Mouse (Mus musculus) hindbrain, embryonic 12.5 days (tissue): ENCODE data around the gene Rftn1. TPM values are rescaled to one million over a fixed set of nuclear protein-coding genes. Genes with fewer than 3 reads are reported as not detected.

ENCODE experiments used
- ATAC-seq: fragments of 200-750 bp; cut with Nextera tagmentation; 2 replicates; pipeline ENCODE4 v1.8.0; 2017; ENCODE audit warnings: moderate TSS enrichment; ENCODE audit not compliant: low FRiP score
- H3K27ac ChIP-seq: fragments of 300-500 bp; sonication (generic); 2 replicates; pipeline ENCODE4 v1.5.1; 2016; ENCODE audit warnings: mild to moderate bottlenecking
- H3K27me3 ChIP-seq: fragments of 300-500 bp; sonication (generic); 2 replicates; pipeline ENCODE4 v1.6.1; 2016; ENCODE audit warnings: mild to moderate bottlenecking
- H3K36me3 ChIP-seq: fragments of 300-500 bp; sonication (generic); 2 replicates; pipeline ENCODE4 v1.6.1; 2016; ENCODE audit warnings: mild to moderate bottlenecking
- H3K4me1 ChIP-seq: fragments of 300-500 bp; sonication (generic); 2 replicates; pipeline ENCODE4 v1.6.1; 2016
- H3K4me2 ChIP-seq: fragments of 300-500 bp; sonication (generic); replicated peaks from 2 replicates; pipeline ENCODE4 v1.6.1; 2016; ENCODE audit warnings: mild to moderate bottlenecking
- H3K4me3 ChIP-seq: fragments of 300-500 bp; sonication (generic); 2 replicates; pipeline ENCODE4 v1.5.1; 2016; ENCODE audit warnings: mild to moderate bottlenecking
- H3K9ac ChIP-seq: fragments of 300-500 bp; sonication (generic); 2 replicates; pipeline ENCODE4 v1.6.1; 2016; ENCODE audit warnings: mild to moderate bottlenecking, moderate library complexity
- H3K9me3 ChIP-seq: fragments of 300-500 bp; sonication (generic); replicated peaks from 2 replicates; pipeline ENCODE4 v1.6.1; 2016; ENCODE audit warnings: mild to moderate bottlenecking
- WGBS: fragments of 180-500 bp; shearing (Covaris S2); methylation state at CpG from one replicate; pipeline ENCODE4 v1.1.7; 2016; 5-methylcytosine and 5-hydroxymethylcytosine counted together
- polyA plus RNA-seq: library from polyadenylated mRNA; unstranded; fragments of >200 nt; fragmentation: Nextera tagmentation; extraction: Ambion mirVana; gene quantifications from 2 replicates; pipeline ENCODE4 v1.2.1, GENCODE M21; 2016

The Rftn1 gene
- polyA plus RNA-seq, 1 experiment from 2014 or later = 8.3 TPM

GRCm38 (mm10) chr17:50157190-50158150 lies 33.0 kb downstream of the Rftn1 start:
- Histone ChIP-seq H3K9ac (no peak overlapping the region), H3K4me2 (no peak overlapping the region), H3K4me3 (no peak overlapping the region), H3K27ac (no peak overlapping the region), H3K27me3 (no peaks in the 10 kb centered on the region), H3K36me3 (no peaks in the 10 kb centered on the region), H3K9me3 (no peaks in the 10 kb centered on the region), H3K4me1 (peaks cover 6% of the 10 kb centered on the region; the same call in 1 of the 2 replicates)
- no peak for ATAC-seq
- 91% methylated on average over 15 of the region's 15 CpGs for WGBS

- Histone ChIP-seq H3K9ac (no peak overlapping the region), H3K4me2 (no peak overlapping the region), H3K4me1 (peaks cover 18% of the 10 kb centered on the region), H3K27me3 (no peaks in the 10 kb centered on the region), H3K27ac (no peak overlapping the region), H3K36me3 (no peaks in the 10 kb centered on the region), H3K9me3 (no peaks in the 10 kb centered on the region), H3K4me3 (no peak overlapping the region)
- no peak for ATAC-seq
- WGBS = 90% methylated on average over 5 of the region's 5 CpGs
Measured at GRCm38 (mm10) chr17:50152085-50152484, 38.4 kb downstream of the Rftn1 start.

GRCm38 (mm10) chr17:50151208-50151723 lies 39.2 kb downstream of the Rftn1 start:
- no peaks in the 10 kb centered on the region for H3K9me3 ChIP-seq
- H3K27ac ChIP-seq = peak overlapping the region; percentile 76
- WGBS = 84% methylated on average over 7 of the region's 7 CpGs
- no peak overlapping the region for H3K9ac ChIP-seq
- H3K36me3 ChIP-seq = no peaks in the 10 kb centered on the region
- peaks cover 18% of the 10 kb centered on the region for H3K4me1 ChIP-seq
- no peak overlapping the region for H3K4me3 ChIP-seq
- no peak for ATAC-seq
- no peak overlapping the region for H3K4me2 ChIP-seq
- no peaks in the 10 kb centered on the region for H3K27me3 ChIP-seq

- Histone ChIP-seq H3K36me3 (no peaks in the 10 kb centered on the region), H3K4me3 (no peak overlapping the region), H3K4me1 (peaks cover 18% of the 10 kb centered on the region), H3K9me3 (no peaks in the 10 kb centered on the region), H3K4me2 (no peak overlapping the region), H3K9ac (no peak overlapping the region), H3K27me3 (no peaks in the 10 kb centered on the region), H3K27ac (peak overlapping the region; percentile 76)
- 58% methylated on average over 16 of the region's 16 CpGs for WGBS
- peak; percentile 75; the same call in 1 of the 2 replicates for ATAC-seq
Measured at GRCm38 (mm10) chr17:50150416-50151207, 39.9 kb downstream of the Rftn1 start.

- Histone ChIP-seq H3K36me3 (no peaks in the 10 kb centered on the region), H3K9me3 (no peaks in the 10 kb centered on the region), H3K9ac (no peak overlapping the region), H3K27me3 (no peaks in the 10 kb centered on the region), H3K4me1 (peaks cover 18% of the 10 kb centered on the region), H3K4me3 (no peak overlapping the region), H3K4me2 (no peak overlapping the region), H3K27ac (peak overlapping the region; percentile 76)
- ATAC-seq = 0 out of 2 replicates have a peak, but pooled peaks have one; percentile 14
- 70% methylated on average over 14 of the region's 14 CpGs for WGBS
Measured at GRCm38 (mm10) chr17:50149690-50150210, 40.7 kb downstream of the Rftn1 start.

- no peak for ATAC-seq
- H3K27me3 ChIP-seq = no peaks in the 10 kb centered on the region
- H3K4me1 ChIP-seq = peaks cover 18% of the 10 kb centered on the region
- no peak overlapping the region for H3K4me3 ChIP-seq
- 93% methylated on average over 12 of the region's 12 CpGs for WGBS
- no peak overlapping the region for H3K4me2 ChIP-seq
- H3K9me3 ChIP-seq = no peaks in the 10 kb centered on the region
- no peaks in the 10 kb centered on the region for H3K36me3 ChIP-seq
- no peak overlapping the region for H3K9ac ChIP-seq
- no peak overlapping the region for H3K27ac ChIP-seq
Measured at GRCm38 (mm10) chr17:50147831-50148587, 42.5 kb downstream of the Rftn1 start.

- H3K36me3 ChIP-seq = no peaks in the 10 kb centered on the region
- no peaks in the 10 kb centered on the region for H3K4me1 ChIP-seq
- no peak overlapping the region for H3K27ac ChIP-seq
- H3K4me3 ChIP-seq = no peak overlapping the region
- H3K9me3 ChIP-seq = no peaks in the 10 kb centered on the region
- H3K9ac ChIP-seq = no peak overlapping the region
- no peak for ATAC-seq
- H3K27me3 ChIP-seq = no peaks in the 10 kb centered on the region
- H3K4me2 ChIP-seq = no peak overlapping the region
- WGBS = 93% methylated on average over 10 of the region's 10 CpGs
Measured at GRCm38 (mm10) chr17:50143354-50143753, 47.1 kb downstream of the Rftn1 start.

GRCm38 (mm10) chr17:50142553-50142952 lies 47.9 kb downstream of the Rftn1 start:
- Histone ChIP-seq H3K9ac (no peak overlapping the region), H3K27ac (no peak overlapping the region), H3K4me1 (no peaks in the 10 kb centered on the region), H3K4me2 (no peak overlapping the region), H3K36me3 (no peaks in the 10 kb centered on the region), H3K9me3 (no peaks in the 10 kb centered on the region), H3K4me3 (no peak overlapping the region), H3K27me3 (no peaks in the 10 kb centered on the region)
- no peak for ATAC-seq
- 79% methylated on average over 8 of the region's 8 CpGs for WGBS

GRCm38 (mm10) chr17:50142151-50142550 lies 48.3 kb downstream of the Rftn1 start:
- Histone ChIP-seq H3K4me2 (no peak overlapping the region), H3K9ac (no peak overlapping the region), H3K9me3 (no peaks in the 10 kb centered on the region), H3K4me3 (no peak overlapping the region), H3K4me1 (no peaks in the 10 kb centered on the region), H3K27ac (no peak overlapping the region), H3K27me3 (no peaks in the 10 kb centered on the region), H3K36me3 (no peaks in the 10 kb centered on the region)
- WGBS = 88% methylated on average over 7 of the region's 7 CpGs
- ATAC-seq = no peak

- Histone ChIP-seq H3K27ac (no peak overlapping the region), H3K4me3 (no peak overlapping the region), H3K4me1 (no peaks in the 10 kb centered on the region), H3K36me3 (no peaks in the 10 kb centered on the region), H3K9ac (no peak overlapping the region), H3K9me3 (no peaks in the 10 kb centered on the region), H3K27me3 (no peaks in the 10 kb centered on the region; the same call in 1 of the 2 replicates), H3K4me2 (no peak overlapping the region)
- WGBS = 88% methylated on average over 9 of the region's 9 CpGs
- no peak for ATAC-seq
Measured at GRCm38 (mm10) chr17:50136060-50136459, 54.4 kb downstream of the Rftn1 start.

- no peak for ATAC-seq
- 85% methylated on average over 10 of the region's 10 CpGs for WGBS
- Histone ChIP-seq H3K4me3 (no peak overlapping the region), H3K4me2 (no peak overlapping the region), H3K27me3 (no peaks in the 10 kb centered on the region; the same call in 1 of the 2 replicates), H3K4me1 (no peaks in the 10 kb centered on the region), H3K9ac (no peak overlapping the region), H3K9me3 (no peaks in the 10 kb centered on the region), H3K36me3 (no peaks in the 10 kb centered on the region), H3K27ac (no peak overlapping the region)
Measured at GRCm38 (mm10) chr17:50135466-50135865, 55.0 kb downstream of the Rftn1 start.
